Mouse (Mus musculus): ENCODE measurements around the gene Gpr180.

DNA sequence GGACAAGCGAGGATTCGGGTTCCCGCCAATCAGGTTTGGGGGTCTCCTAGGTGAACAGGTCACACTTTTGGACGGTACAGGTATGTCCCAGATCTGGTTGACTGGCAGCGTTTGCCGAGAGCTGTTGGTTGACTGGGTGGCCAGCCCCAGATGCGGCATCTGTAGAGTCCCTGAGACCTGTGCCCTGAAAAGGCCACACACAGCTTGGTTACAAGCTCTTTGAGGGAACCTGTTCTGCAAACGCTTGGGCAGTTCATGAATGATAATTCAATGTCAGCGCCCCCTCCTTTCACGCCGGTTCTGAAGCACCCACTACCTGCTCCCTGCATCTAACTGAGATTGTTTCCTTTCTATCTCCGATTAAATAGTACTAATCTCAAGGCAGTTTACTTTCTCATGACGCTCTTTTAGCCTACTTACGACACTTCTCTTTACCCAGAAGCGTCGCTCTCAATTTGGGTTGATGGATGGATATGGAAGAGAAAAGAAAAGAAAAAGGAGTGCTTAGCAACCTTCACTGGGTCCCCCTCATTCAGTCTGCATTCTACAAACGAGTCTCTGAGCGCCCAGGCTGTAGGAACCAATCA, 47.1 kb upstream of the Gpr180 start:
- TF ChIP-seq CTCF (IDR thresholded peaks at IDR 0.05; ENCODE audit: low read depth) (no peak), EP300 (IDR thresholded peaks at IDR 0.05; ENCODE audit: low read depth) (no peak)

Data from liver, postnatal 0 days (tissue).